Mouse (Mus musculus) forebrain, embryonic 15.5 days (tissue): ENCODE results near the gene B4galt4. TPM values are rescaled to one million over a fixed set of nuclear protein-coding genes. Genes with fewer than 3 reads are reported as not detected.

ENCODE experiments used
- polyA plus RNA-seq: library from polyadenylated mRNA; unstranded; fragments of >200 nt; fragmentation: Nextera tagmentation; extraction: Ambion mirVana; gene quantifications from 2 replicates; pipeline ENCODE4 v1.2.1, GENCODE M21; 2015

Gene B4galt4
- polyA plus RNA-seq, 1 experiment from 2014 or later = 27.4 TPM

Other genes with a start within 250 kb of the B4galt4 start
- gene Timmdc1, start 219.6 kb upstream of the B4galt4 start, polyA plus RNA-seq = 37.9 and 39.3 TPM in 2 replicates
- gene Poglut1, start 192.0 kb upstream of the B4galt4 start, polyA plus RNA-seq = 66.1 and 66.2 TPM in 2 replicates
- 38.4 and 41.5 TPM in 2 replicates for gene Tmem39a, start 183.6 kb upstream of the B4galt4 start, polyA plus RNA-seq
- 3.4 and 3.6 TPM in 2 replicates for gene Arhgap31, start 29.0 kb upstream of the B4galt4 start, polyA plus RNA-seq
- 0.19 TPM in 1 of 2 replicates, not detected in the other for gene Upk1b, start 58.1 kb downstream of the B4galt4 start, polyA plus RNA-seq
- not detected in 2 replicates for gene 4930435E12Rik, start 86.5 kb downstream of the B4galt4 start, polyA plus RNA-seq
- 3.5 and 4.1 TPM in 2 replicates for gene Igsf11, start 150.4 kb downstream of the B4galt4 start, polyA plus RNA-seq